Comparison of ENCODE assay signal across 11 mouse cellular contexts in genomic region chr5:116484236-116484635, GRCm38 (mm10).
DNase-seq lines count a peak whose midpoint lies in the region; ATAC-seq and TF ChIP-seq lines count a peak whose summit lies in the region.
"Had no signal": no experiment of that assay in that cellular context is flagged by ENCODE, and none has a peak within 500 bp of the region (broad histone marks: within the 10 kb centered on the region; RNA-seq: fewer than 3 reads in every experiment).

No protein-coding gene starts in this region.

- 81% methylated on average over 9 of the region's 9 CpGs for WGBS in forebrain, postnatal 0 days
- 93% methylated on average over 9 of the region's 9 CpGs for WGBS in forebrain, embryonic 11.5 days
- WGBS in neural tube, embryonic 13.5 days, result 93% methylated on average over 9 of the region's 9 CpGs

- peaks cover 5% of the 10 kb centered on the region; the same call in 1 of the 2 replicates for H3K36me3 ChIP-seq in forebrain, postnatal 0 days (ENCODE audit: insufficient read depth)
- no peaks in the 10 kb centered on the region for H3K36me3 ChIP-seq in forebrain, embryonic 11.5 days (ENCODE audit: control insufficient read depth, insufficient read depth, low read length)
- H3K36me3 ChIP-seq in neural tube, embryonic 13.5 days, result no peaks in the 10 kb centered on the region
- H3K36me3 ChIP-seq: embryonic facial prominence, embryonic 13.5 days; heart, embryonic 13.5 days had no signal

- ATAC-seq in forebrain, postnatal 0 days, result no peak
- no peak for ATAC-seq in forebrain, embryonic 11.5 days (replicated peaks; ENCODE audit: low FRiP score)
- ATAC-seq in neural tube, embryonic 13.5 days (ENCODE audit: low read depth), result no peak
- no peak for ATAC-seq in megakaryocyte-erythroid progenitor cell, adult 5-6 weeks (replicated peaks; ENCODE audit: low FRiP score, low TSS enrichment, poor library complexity, severe bottlenecking)

- TF ChIP-seq CTCF in forebrain, postnatal 0 days (IDR thresholded peaks at IDR 0.05; ENCODE audit: low read depth), result no peak

- no peaks in the 10 kb centered on the region for H3K9me3 ChIP-seq in forebrain, postnatal 0 days (ENCODE audit: low read length)
- no peaks in the 10 kb centered on the region for H3K9me3 ChIP-seq in forebrain, embryonic 11.5 days (ENCODE audit: control insufficient read depth, low read length)
- H3K9me3 ChIP-seq in neural tube, embryonic 13.5 days, result no peaks in the 10 kb centered on the region
- H3K9me3 ChIP-seq: embryonic facial prominence, embryonic 13.5 days; heart, embryonic 13.5 days had no signal

- H3K4me1 ChIP-seq in forebrain, postnatal 0 days (ENCODE audit: insufficient read depth), result peaks cover 14% of the 10 kb centered on the region
- H3K4me1 ChIP-seq in forebrain, embryonic 11.5 days (replicated peaks; ENCODE audit: control insufficient read depth, insufficient read depth, low read length), result peaks cover 8% of the 10 kb centered on the region; the same call in 1 of the 2 replicates
- H3K4me1 ChIP-seq in neural tube, embryonic 13.5 days (replicated peaks), result peaks cover 44% of the 10 kb centered on the region

- H3K4me3 ChIP-seq in forebrain, postnatal 0 days (ENCODE audit: low read depth, low read length), result no peak overlapping the region
- H3K4me3 ChIP-seq in forebrain, embryonic 11.5 days (ENCODE audit: low read depth, low read length), result no peak overlapping the region
- no peak overlapping the region for H3K4me3 ChIP-seq in neural tube, embryonic 13.5 days
- H3K4me3 ChIP-seq: embryonic facial prominence, embryonic 13.5 days; heart, embryonic 13.5 days; myocyte had no signal

- DNase-seq in forebrain, postnatal 0 days, result no peak
- no peak for DNase-seq in forebrain, embryonic 11.5 days (ENCODE audit: low spot score)
- no peak for DNase-seq in neural tube, embryonic 10.5 days (ENCODE audit: extremely low spot score, low spot score)
- peak; percentile 69 to 78 for DNase-seq in cerebellum, postnatal 25 days
- no peak for DNase-seq in right cerebral cortex, postnatal 4 days
- DNase-seq: B cell, adult 2 months had no signal

- H3K27me3 ChIP-seq in forebrain, postnatal 0 days (ENCODE audit: insufficient read depth, low read length), result no peaks in the 10 kb centered on the region
- no peaks in the 10 kb centered on the region for H3K27me3 ChIP-seq in forebrain, embryonic 11.5 days (ENCODE audit: control insufficient read depth, insufficient read depth, low read length)
- no peaks in the 10 kb centered on the region for H3K27me3 ChIP-seq in neural tube, embryonic 13.5 days
- H3K27me3 ChIP-seq: embryonic facial prominence, embryonic 13.5 days; heart, embryonic 13.5 days had no signal

- H3K9ac ChIP-seq in forebrain, postnatal 0 days, result no peak overlapping the region
- H3K9ac ChIP-seq in forebrain, embryonic 11.5 days (ENCODE audit: low read length), result no peak overlapping the region
- H3K9ac ChIP-seq in neural tube, embryonic 13.5 days, result no peak overlapping the region
- H3K9ac ChIP-seq: embryonic facial prominence, embryonic 13.5 days; heart, embryonic 13.5 days had no signal

- H3K4me2 ChIP-seq in forebrain, postnatal 0 days (ENCODE audit: low read depth), result no peak overlapping the region
- no peak overlapping the region for H3K4me2 ChIP-seq in forebrain, embryonic 11.5 days (ENCODE audit: low read depth, low read length, severe bottlenecking)
- no peak overlapping the region for H3K4me2 ChIP-seq in neural tube, embryonic 13.5 days
- H3K4me2 ChIP-seq: embryonic facial prominence, embryonic 13.5 days had no signal

- peak overlapping the region; percentile 40; the same call in 1 of the 2 replicates for H3K27ac ChIP-seq in forebrain, postnatal 0 days (ENCODE audit: low read depth, low read length)
- no peak overlapping the region for H3K27ac ChIP-seq in forebrain, embryonic 11.5 days (ENCODE audit: low read depth, low read length)
- peak overlapping the region; percentile 35; the same call in 1 of the 2 replicates for H3K27ac ChIP-seq in neural tube, embryonic 13.5 days (replicated peaks)
- H3K27ac ChIP-seq: embryonic facial prominence, embryonic 13.5 days; heart, embryonic 13.5 days had no signal

Comparison
In these comparisons a context has a peak if more than half of its experiments do, and no peak if none do; other contexts are left out.
1. DNase-seq: peak in cerebellum, postnatal 25 days (2 of 2); none in forebrain, postnatal 0 days (single experiment), forebrain, embryonic 11.5 days (single experiment), neural tube, embryonic 10.5 days (single experiment) and right cerebral cortex, postnatal 4 days (single experiment).